In genomic region chr19:8713306-8713996, GRCm38 (mm10) we compare ENCODE assay signal across 8 mouse cellular contexts. TPM values are rescaled to one million over a fixed set of nuclear protein-coding genes. Genes with fewer than 3 reads are reported as not detected.
DNase-seq lines count a peak whose midpoint lies in the region; ATAC-seq and TF ChIP-seq lines count a peak whose summit lies in the region.

No protein-coding gene starts in this region.

- peak overlapping the region; percentile 73 for H3K4me2 ChIP-seq in forebrain, embryonic 15.5 days (replicated peaks)
- H3K4me2 ChIP-seq in neural tube, embryonic 14.5 days (ENCODE audit: low read depth, low read length): peak overlapping the region; percentile 66

- peak overlapping the region; percentile 94 for H3K4me3 ChIP-seq in ES-Bruce4 (ENCODE audit: low read depth, low read length)
- H3K4me3 ChIP-seq in forebrain, embryonic 15.5 days: peak overlapping the region; percentile 74
- H3K4me3 ChIP-seq in neural tube, embryonic 14.5 days (ENCODE audit: low read depth, low read length): peak overlapping the region; percentile 76
- H3K4me3 ChIP-seq in testis, adult 2 months (ENCODE audit: control insufficient read depth, low read depth, low read length): peak overlapping the region; percentile 85

- peak; percentile 87 for DNase-seq in cerebellum, adult 11 months
- DNase-seq in heart, postnatal 25 days (ENCODE audit: low spot score): peak; percentile 85
- DNase-seq in layer of hippocampus, adult 18-20 months (ENCODE audit: low spot score in 2 of 2): peak; percentile 88 to 97
- peak; percentile 92 to 95 for DNase-seq in lung, adult 18-20 months

- H3K9me3 ChIP-seq in ES-Bruce4 (replicated peaks; ENCODE audit: control insufficient read depth, insufficient read depth, low read length, poor library complexity, severe bottlenecking): no peaks in the 10 kb centered on the region
- no peaks in the 10 kb centered on the region for H3K9me3 ChIP-seq in forebrain, embryonic 15.5 days
- H3K9me3 ChIP-seq in neural tube, embryonic 14.5 days (ENCODE audit: control insufficient read depth, low read length): no peaks in the 10 kb centered on the region

- H3K36me3 ChIP-seq in ES-Bruce4 (ENCODE audit: control insufficient read depth, insufficient read depth, low read length, poor library complexity, severe bottlenecking): peaks cover 38% of the 10 kb centered on the region
- H3K36me3 ChIP-seq in forebrain, embryonic 15.5 days: peaks cover 25% of the 10 kb centered on the region
- peaks cover 24% of the 10 kb centered on the region for H3K36me3 ChIP-seq in neural tube, embryonic 14.5 days (ENCODE audit: control insufficient read depth, insufficient read depth, low read length)
- peaks cover 2% of the 10 kb centered on the region for H3K36me3 ChIP-seq in testis, adult 2 months (ENCODE audit: control insufficient read depth, insufficient read depth, low read length)

- TF ChIP-seq EP300 in ES-Bruce4 (IDR thresholded peaks at IDR 0.05; ENCODE audit: insufficient read depth, low read depth, low read length): peak; percentile 63

- H3K27ac ChIP-seq in ES-Bruce4 (ENCODE audit: insufficient read depth, low read length): peak overlapping the region; percentile 96
- peak overlapping the region; percentile 92 for H3K27ac ChIP-seq in forebrain, embryonic 15.5 days (replicated peaks)
- H3K27ac ChIP-seq in neural tube, embryonic 14.5 days (ENCODE audit: low read depth, low read length): peak overlapping the region; percentile 88
- H3K27ac ChIP-seq in testis, adult 2 months (ENCODE audit: control insufficient read depth, insufficient read depth, low read depth, low read length): peak overlapping the region; percentile 73

- H3K9ac ChIP-seq in ES-Bruce4 (ENCODE audit: low read depth, poor library complexity, severe bottlenecking): peak overlapping the region; percentile 81
- H3K9ac ChIP-seq in forebrain, embryonic 15.5 days (replicated peaks): peak overlapping the region; percentile 80
- H3K9ac ChIP-seq in neural tube, embryonic 14.5 days (replicated peaks; ENCODE audit: low read depth, low read length): peak overlapping the region; percentile 85

- TF ChIP-seq POLR2A in ES-Bruce4 (IDR thresholded peaks at IDR 0.05; ENCODE audit: insufficient read depth, low read length): peak; percentile 93
- peak; percentile 90 for TF ChIP-seq POLR2A in testis, adult 2 months (IDR thresholded peaks at IDR 0.05; ENCODE audit: control insufficient read depth, low read depth, low read length)

- intact Hi-C loops in heart, postnatal 25 days (cut with DNase I): loop anchor here (10.0 kb wide), 1 partner anchor 401 kb away; no protein-coding TSS in a partner anchor

- peak; percentile 94 for ATAC-seq in forebrain, embryonic 15.5 days (replicated peaks)
- peak; percentile 93 for ATAC-seq in neural tube, embryonic 14.5 days (ENCODE audit: low read depth)

- WGBS in forebrain, embryonic 15.5 days: 1% methylated on average over 50 of the region's 51 CpGs
- 0% methylated on average over 51 of the region's 51 CpGs for WGBS in neural tube, embryonic 14.5 days

- H3K4me1 ChIP-seq in ES-Bruce4 (ENCODE audit: control insufficient read depth, insufficient read depth, low read length): no peaks in the 10 kb centered on the region
- peaks cover 32% of the 10 kb centered on the region for H3K4me1 ChIP-seq in forebrain, embryonic 15.5 days
- H3K4me1 ChIP-seq in neural tube, embryonic 14.5 days (ENCODE audit: control insufficient read depth, insufficient read depth, low read length): peaks cover 15% of the 10 kb centered on the region
- peaks cover 11% of the 10 kb centered on the region for H3K4me1 ChIP-seq in testis, adult 2 months (ENCODE audit: control insufficient read depth, insufficient read depth, low read length)

- H3K27me3 ChIP-seq in ES-Bruce4 (ENCODE audit: control insufficient read depth, insufficient read depth, low read length, poor library complexity, severe bottlenecking): no peaks in the 10 kb centered on the region
- no peaks in the 10 kb centered on the region for H3K27me3 ChIP-seq in forebrain, embryonic 15.5 days
- no peaks in the 10 kb centered on the region for H3K27me3 ChIP-seq in neural tube, embryonic 14.5 days (ENCODE audit: control insufficient read depth, insufficient read depth, low read length)
- H3K27me3 ChIP-seq in testis, adult 2 months (ENCODE audit: control insufficient read depth, insufficient read depth, low read length): no peaks in the 10 kb centered on the region

- peak; percentile 65 for TF ChIP-seq CTCF in ES-Bruce4 (IDR thresholded peaks at IDR 0.05; ENCODE audit: low read depth, low read length)
- TF ChIP-seq CTCF in testis, adult 2 months (IDR thresholded peaks at IDR 0.05; ENCODE audit: control insufficient read depth, insufficient read depth, insufficient replicate concordance, low read depth, low read length): peak; percentile 58; the same call in 1 of the 2 replicates

RNA-seq across cellular contexts. Expression of gene Slc3a2, which starts 9.7 kb away (rescaled TPM):
- polyA plus RNA-seq in ES-Bruce4 (2011; ENCODE audit: insufficient read depth, insufficient read length, low read depth, missing spikeins): 170 TPM in 2 replicates
- polyA plus RNA-seq in forebrain, embryonic 15.5 days (2015; fragmentation: Nextera tagmentation; extraction: Ambion mirVana): 164 and 171 TPM in 2 replicates
- total RNA-seq in heart, postnatal 25 days (2021): 10 to 100 TPM; 36.1 to 38.0 TPM
- total RNA-seq in layer of hippocampus, adult 18-20 months (2021): 100 to 1,000 TPM; 145 to 153 TPM
- polyA plus RNA-seq in neural tube, embryonic 14.5 days (2014; fragmentation: Nextera tagmentation; extraction: Ambion mirVana): 145 and 163 TPM in 2 replicates
- 111 and 121 TPM in 2 replicates for polyA plus RNA-seq in testis, adult 2 months (2012; rRNA removed)

RNA-seq across cellular contexts. Expression of gene Wdr74, which starts 22.2 kb away (rescaled TPM):
- 81.1 and 97.0 TPM in 2 replicates for polyA plus RNA-seq in ES-Bruce4 (2011; ENCODE audit: insufficient read depth, insufficient read length, low read depth, missing spikeins)
- polyA plus RNA-seq in forebrain, embryonic 15.5 days (2015; fragmentation: Nextera tagmentation; extraction: Ambion mirVana): 96.5 and 97.4 TPM in 2 replicates
- 10 to 100 TPM; 17.9 to 18.9 TPM for total RNA-seq in heart, postnatal 25 days (2021)
- total RNA-seq in layer of hippocampus, adult 18-20 months (2021): 10 to 100 TPM; 53.0 to 55.2 TPM
- 88.5 and 91.5 TPM in 2 replicates for polyA plus RNA-seq in neural tube, embryonic 14.5 days (2014; fragmentation: Nextera tagmentation; extraction: Ambion mirVana)
- polyA plus RNA-seq in testis, adult 2 months (2012; rRNA removed): 18.3 and 21.8 TPM in 2 replicates

RNA-seq across cellular contexts. Expression of gene 1700092M07Rik, which starts 27.1 kb away (rescaled TPM):
- polyA plus RNA-seq in ES-Bruce4 (2011; ENCODE audit: insufficient read depth, insufficient read length, low read depth, missing spikeins): 2.2 TPM in 1 of 2 replicates, not detected in the other
- polyA plus RNA-seq in forebrain, embryonic 15.5 days (2015; fragmentation: Nextera tagmentation; extraction: Ambion mirVana): 1.5 and 2.5 TPM in 2 replicates
- total RNA-seq in heart, postnatal 25 days (2021): not detected
- total RNA-seq in layer of hippocampus, adult 18-20 months (2021): 1 to 10 TPM; 1.9 to 2.1 TPM
- 1.8 and 2.6 TPM in 2 replicates for polyA plus RNA-seq in neural tube, embryonic 14.5 days (2014; fragmentation: Nextera tagmentation; extraction: Ambion mirVana)
- 670 and 676 TPM in 2 replicates for polyA plus RNA-seq in testis, adult 2 months (2012; rRNA removed)

RNA-seq across cellular contexts. Expression of gene Stx5a, which starts 27.8 kb away (rescaled TPM):
- polyA plus RNA-seq in ES-Bruce4 (2011; ENCODE audit: insufficient read depth, insufficient read length, low read depth, missing spikeins): 45.6 and 47.1 TPM in 2 replicates
- 130 and 133 TPM in 2 replicates for polyA plus RNA-seq in forebrain, embryonic 15.5 days (2015; fragmentation: Nextera tagmentation; extraction: Ambion mirVana)
- total RNA-seq in heart, postnatal 25 days (2021): 10 to 100 TPM; 27.6 to 31.0 TPM
- 10 to 100 TPM; 59.5 to 63.6 TPM for total RNA-seq in layer of hippocampus, adult 18-20 months (2021)
- polyA plus RNA-seq in neural tube, embryonic 14.5 days (2014; fragmentation: Nextera tagmentation; extraction: Ambion mirVana): 115 and 120 TPM in 2 replicates
- polyA plus RNA-seq in testis, adult 2 months (2012; rRNA removed): 61.5 and 62.8 TPM in 2 replicates

RNA-seq across cellular contexts. Expression of gene Nxf1, which starts 43.4 kb away (rescaled TPM):
- 122 and 200 TPM in 2 replicates for polyA plus RNA-seq in ES-Bruce4 (2011; ENCODE audit: insufficient read depth, insufficient read length, low read depth, missing spikeins)
- polyA plus RNA-seq in forebrain, embryonic 15.5 days (2015; fragmentation: Nextera tagmentation; extraction: Ambion mirVana): 187 and 192 TPM in 2 replicates
- 10 to 100 TPM; 37.5 to 48.1 TPM for total RNA-seq in heart, postnatal 25 days (2021)
- 10 to 100 TPM; 94.5 to 95.3 TPM for total RNA-seq in layer of hippocampus, adult 18-20 months (2021)
- polyA plus RNA-seq in neural tube, embryonic 14.5 days (2014; fragmentation: Nextera tagmentation; extraction: Ambion mirVana): 120 and 140 TPM in 2 replicates
- polyA plus RNA-seq in testis, adult 2 months (2012; rRNA removed): 166 and 174 TPM in 2 replicates

Comparison
In these comparisons a context has a peak if more than half of its experiments do, and no peak if none do; other contexts are left out.
1. Peak in every context shown above with its lines: DNase-seq, ATAC-seq, H3K4me3 ChIP-seq and H3K27ac ChIP-seq.
2. RNA of gene 1700092M07Rik, which starts 27.1 kb away (polyA plus RNA-seq): 670 to 676 TPM in testis, adult 2 months; 1.5 to 2.5 TPM in forebrain, embryonic 15.5 days, 2.2 TPM in ES-Bruce4 and 1.8 to 2.6 TPM in neural tube, embryonic 14.5 days; every median in the first group is over 100 times any median in the second.